Mouse (Mus musculus): ENCODE data around the gene Lefty1.

- TF ChIP-seq CTCF (IDR thresholded peaks at IDR 0.05; ENCODE audit: low read depth) (no peak), EP300 (IDR thresholded peaks at IDR 0.05; ENCODE audit: low read depth) (no peak)
These were observed 17.4 kb downstream of the Lefty1 start for GRCm38 (mm10) chr1:180952085-180952746.

Measured in liver, embryonic 14.5 days (tissue).